Mouse (Mus musculus) cerebellum, postnatal 14 days (tissue): ENCODE measurements at regions not wholly inside any gene's neighbourhood (a gene's known extent, or its start where the extent isn't known, plus 50 kb on each side); places are given as distances from the start of the nearest gene placed in this dataset.

Experiments
- DNase-seq, 2 experiments: peaks; one replicate each; pipeline ENCODE4 v3.0.0; 2021; ENCODE audit warnings: mixed read lengths in 2 of 2

DNA sequence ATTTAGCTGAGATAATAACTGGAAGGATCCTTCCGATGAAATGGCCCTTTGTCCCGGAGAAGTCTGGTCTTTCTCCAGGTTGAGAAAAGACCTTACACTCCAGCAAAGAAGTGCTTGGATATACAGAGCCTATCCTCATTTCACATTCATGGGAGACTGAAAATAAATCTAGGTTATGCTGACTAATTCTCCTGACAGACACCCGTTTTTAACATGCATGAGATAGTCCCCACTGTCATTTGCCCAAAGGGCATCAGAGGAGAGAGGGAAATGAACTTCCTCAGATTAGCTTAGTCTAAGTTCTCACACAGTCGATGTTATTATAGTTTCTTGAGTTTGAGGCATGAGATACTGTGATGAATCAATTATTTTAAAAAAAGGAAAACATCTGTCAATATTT, 99.7 kb upstream of the Irak1bp1 start:
- no peak for DNase-seq

DNA sequence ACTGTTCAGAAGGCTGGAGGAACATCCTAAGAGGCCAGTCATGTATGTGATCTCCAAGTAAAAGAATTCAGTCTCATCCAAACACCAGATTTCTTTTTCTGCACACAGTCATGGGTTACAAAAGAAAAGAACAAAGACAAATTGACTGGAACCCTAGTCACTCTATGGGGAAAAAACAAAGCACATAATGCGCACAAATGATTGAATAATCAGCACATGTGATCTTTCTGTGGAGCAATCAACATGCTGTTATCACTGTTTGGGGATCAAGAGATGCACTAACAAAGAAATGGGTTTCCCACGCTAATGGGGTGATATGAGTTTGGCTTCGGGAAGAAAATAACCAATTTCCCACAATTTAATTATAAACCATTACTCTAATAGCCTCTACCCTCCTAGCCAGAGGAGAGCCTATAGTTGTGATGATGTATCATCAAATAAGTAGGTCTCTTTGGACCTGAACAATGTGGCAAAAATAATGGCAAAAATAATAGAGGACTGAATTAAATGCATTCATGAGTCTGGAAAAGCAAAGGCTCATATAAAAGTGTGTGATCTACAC, 96.2 kb upstream of the Irak1bp1 start:
- no peak for DNase-seq

DNA sequence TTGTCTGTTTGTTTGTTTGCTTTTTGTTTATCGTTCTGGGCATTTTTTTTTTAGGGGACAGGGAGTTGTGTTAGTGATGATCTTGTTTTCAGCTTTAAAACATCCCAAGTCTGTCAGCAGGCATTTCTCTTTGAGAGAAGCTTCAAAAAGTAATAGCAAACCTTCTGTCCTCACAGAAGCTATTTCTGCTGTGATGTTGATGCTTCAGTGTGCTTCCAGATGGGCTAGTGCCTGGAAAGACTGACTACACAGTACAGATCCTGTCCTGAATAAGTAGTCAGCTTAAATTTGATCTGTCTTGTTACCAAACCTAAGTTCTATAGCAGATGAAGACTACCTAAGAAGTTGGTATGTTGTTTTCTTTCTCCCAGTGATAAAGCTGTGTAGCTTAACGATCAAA, 94.4 kb upstream of the Irak1bp1 start:
- DNase-seq = no peak

DNA sequence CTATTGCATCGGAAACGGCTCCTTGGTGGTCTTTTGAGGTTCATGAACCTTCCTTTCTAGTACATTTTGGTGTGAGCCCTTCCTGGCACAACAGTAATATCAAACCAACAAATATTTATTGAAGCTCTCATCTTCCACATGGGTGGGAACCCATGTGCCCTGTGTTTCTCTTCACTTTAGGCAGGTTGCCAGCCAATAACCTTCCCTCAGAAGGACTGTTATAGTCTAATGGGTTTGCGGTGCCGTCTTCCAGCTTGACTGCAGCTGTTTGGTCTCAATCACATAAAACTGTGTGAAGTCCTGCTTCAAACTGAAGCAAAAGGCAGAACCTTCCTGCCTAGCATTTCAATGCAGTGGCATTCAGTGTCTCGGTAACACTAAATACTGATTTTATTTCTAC, 69.4 kb upstream of the Irak1bp1 start:
- peak; percentile 7 to 10 for DNase-seq

DNA sequence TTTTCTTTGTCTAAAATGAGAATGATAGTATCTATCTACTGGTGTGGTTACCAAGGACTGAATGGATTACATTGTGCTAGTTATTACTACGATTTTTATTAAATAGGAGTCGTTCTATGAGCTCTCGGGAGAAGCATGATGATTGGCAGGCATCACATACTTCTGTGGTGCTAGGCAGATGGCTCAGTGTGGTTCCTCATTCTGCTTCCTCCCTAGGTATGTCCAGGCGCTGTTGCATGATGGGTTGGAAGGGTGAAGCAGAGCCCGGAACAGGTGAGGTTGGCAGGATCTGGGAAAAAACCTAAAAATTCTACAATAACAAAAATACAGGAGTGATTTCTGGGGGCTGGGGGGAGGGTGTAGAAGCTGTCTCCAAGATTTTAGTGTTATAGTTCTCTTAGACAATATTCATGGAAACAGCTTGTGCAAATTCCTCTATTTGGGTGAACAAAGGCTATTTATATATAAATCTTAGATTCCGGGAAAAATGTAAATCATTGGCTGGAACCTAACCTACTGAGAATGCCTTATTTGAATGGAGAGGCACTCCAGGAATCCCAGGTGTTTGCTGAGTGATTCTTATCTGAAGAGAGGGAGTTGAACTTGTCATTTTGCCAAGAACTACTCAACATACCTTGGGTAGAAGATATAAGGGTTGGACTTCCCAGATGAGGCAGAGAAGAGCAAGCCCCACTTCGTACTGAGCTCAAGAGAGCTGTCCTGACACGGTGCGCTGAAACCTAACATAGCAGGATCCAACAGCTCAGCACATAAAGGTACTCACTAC, 68.5 kb upstream of the Irak1bp1 start:
- peak; percentile 35 to 45 for DNase-seq

DNA sequence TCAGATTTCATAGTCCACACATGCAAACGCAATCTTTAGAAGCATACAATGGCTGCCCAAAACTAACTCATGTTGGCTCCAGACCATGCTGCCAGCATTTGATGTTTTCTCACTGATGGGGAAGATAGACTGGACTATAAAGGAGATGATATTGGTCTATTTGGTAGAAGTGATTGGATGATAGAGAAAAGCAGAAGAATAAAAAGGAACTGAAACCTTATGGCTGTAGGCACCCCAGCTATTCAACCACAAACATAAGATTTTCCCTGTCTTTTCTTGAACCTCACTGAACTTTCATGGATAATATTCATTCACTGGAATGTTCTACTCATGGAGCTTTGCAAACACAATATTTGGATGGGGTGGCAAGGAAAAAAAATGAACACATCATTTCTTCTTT, 65.7 kb upstream of the Irak1bp1 start:
- no peak for DNase-seq
